9 mouse cellular contexts compared by ENCODE assay signal in genomic region chr10:24173210-24174001, GRCm38 (mm10). TPM values are rescaled to one million over a fixed set of nuclear protein-coding genes. Genes with fewer than 3 reads are reported as not detected.
DNase-seq lines count a peak whose midpoint lies in the region; ATAC-seq and TF ChIP-seq lines count a peak whose summit lies in the region.
"Had no signal": no experiment of that assay in that cellular context is flagged by ENCODE, and none has a peak within 500 bp of the region (broad histone marks: within the 10 kb centered on the region; RNA-seq: fewer than 3 reads in every experiment).

No protein-coding gene starts in this region.

- TF ChIP-seq CTCF in bone marrow, adult 2 months (IDR thresholded peaks at IDR 0.05; ENCODE audit: control insufficient read depth, insufficient read depth, low read length): peak; percentile 26; the same call in 1 of the 2 replicates

- H3K27ac ChIP-seq in bone marrow, adult 2 months (ENCODE audit: control insufficient read depth, insufficient read depth, low read depth, low read length, poor library complexity): no peak overlapping the region
- no peak overlapping the region for H3K27ac ChIP-seq in forebrain, embryonic 10.5 days
- no peak overlapping the region for H3K27ac ChIP-seq in hindbrain, embryonic 13.5 days
- no peak overlapping the region for H3K27ac ChIP-seq in limb, embryonic 10.5 days
- no peak overlapping the region for H3K27ac ChIP-seq in midbrain, embryonic 14.5 days (replicated peaks; ENCODE audit: low read depth, low read length)
- H3K27ac ChIP-seq: heart, embryonic 15.5 days had no signal

- no peaks in the 10 kb centered on the region for H3K36me3 ChIP-seq in forebrain, embryonic 10.5 days (replicated peaks)
- H3K36me3 ChIP-seq in hindbrain, embryonic 13.5 days: 0 out of 2 replicates have a peak, but pooled peaks cover 3% of the 10 kb centered on the region
- H3K36me3 ChIP-seq in limb, embryonic 10.5 days: no peaks in the 10 kb centered on the region
- peaks cover under 1% of the 10 kb centered on the region; the same call in 1 of the 2 replicates for H3K36me3 ChIP-seq in midbrain, embryonic 14.5 days (ENCODE audit: control insufficient read depth, insufficient read depth, low read length)
- H3K36me3 ChIP-seq: heart, embryonic 15.5 days had no signal

- DNase-seq in urinary bladder, postnatal 25 days (ENCODE audit: low spot score): peak; percentile 39
- no peak for DNase-seq in urinary bladder, adult 2 months (ENCODE audit: low spot score)
- peak; percentile 36 for DNase-seq in forebrain, embryonic 10.5 days (ENCODE audit: extremely low spot score, low spot score)
- DNase-seq in limb, embryonic 10.5 days (ENCODE audit: low spot score): peak; percentile 68
- DNase-seq in midbrain, embryonic 14.5 days: peak; percentile 90
- DNase-seq in thymus, postnatal 4 days: peak; percentile 56

- no peak overlapping the region for H3K4me2 ChIP-seq in hindbrain, embryonic 13.5 days
- no peak overlapping the region for H3K4me2 ChIP-seq in midbrain, embryonic 14.5 days (ENCODE audit: low read length)
- H3K4me2 ChIP-seq: heart, embryonic 15.5 days had no signal

- TF ChIP-seq POLR2A in bone marrow, adult 2 months (IDR thresholded peaks at IDR 0.05; ENCODE audit: borderline replicate concordance, control insufficient read depth, low read depth, low read length): no peak

- H3K9me3 ChIP-seq in forebrain, embryonic 10.5 days: no peaks in the 10 kb centered on the region
- H3K9me3 ChIP-seq in hindbrain, embryonic 13.5 days: no peaks in the 10 kb centered on the region
- H3K9me3 ChIP-seq in limb, embryonic 10.5 days (replicated peaks): no peaks in the 10 kb centered on the region
- no peaks in the 10 kb centered on the region for H3K9me3 ChIP-seq in midbrain, embryonic 14.5 days (ENCODE audit: control insufficient read depth, low read length)
- H3K9me3 ChIP-seq: heart, embryonic 15.5 days had no signal

- no peak overlapping the region for H3K9ac ChIP-seq in hindbrain, embryonic 13.5 days
- no peak overlapping the region for H3K9ac ChIP-seq in midbrain, embryonic 14.5 days (replicated peaks; ENCODE audit: low read length)
- H3K9ac ChIP-seq: heart, embryonic 15.5 days had no signal

- 49% methylated on average over 10 of the region's 10 CpGs for WGBS in bone marrow, adult 2 months
- WGBS in forebrain, embryonic 10.5 days: 57% methylated on average over 10 of the region's 10 CpGs
- 47% methylated on average over 10 of the region's 10 CpGs for WGBS in hindbrain, embryonic 13.5 days
- 46% methylated on average over 10 of the region's 10 CpGs for WGBS in limb, embryonic 10.5 days
- WGBS in midbrain, embryonic 14.5 days: 57% methylated on average over 10 of the region's 10 CpGs

- peak; percentile 77; the same call in 1 of the 2 replicates for ATAC-seq in hindbrain, embryonic 13.5 days (ENCODE audit: low FRiP score)
- no peak for ATAC-seq in midbrain, embryonic 14.5 days (ENCODE audit: low FRiP score, low TSS enrichment)

- H3K27me3 ChIP-seq in forebrain, embryonic 10.5 days (ENCODE audit: poor library complexity, severe bottlenecking): no peaks in the 10 kb centered on the region
- no peaks in the 10 kb centered on the region for H3K27me3 ChIP-seq in hindbrain, embryonic 13.5 days
- H3K27me3 ChIP-seq in limb, embryonic 10.5 days (ENCODE audit: low read depth, poor library complexity, severe bottlenecking): no peaks in the 10 kb centered on the region
- no peaks in the 10 kb centered on the region for H3K27me3 ChIP-seq in midbrain, embryonic 14.5 days (ENCODE audit: control insufficient read depth, insufficient read depth, low read length)
- H3K27me3 ChIP-seq: heart, embryonic 15.5 days had no signal

- peaks cover 1% of the 10 kb centered on the region; the same call in 1 of the 2 replicates for H3K4me1 ChIP-seq in bone marrow, adult 2 months (ENCODE audit: control insufficient read depth, insufficient read depth, low read length)
- no peaks in the 10 kb centered on the region for H3K4me1 ChIP-seq in forebrain, embryonic 10.5 days
- H3K4me1 ChIP-seq in hindbrain, embryonic 13.5 days (replicated peaks): no peaks in the 10 kb centered on the region
- H3K4me1 ChIP-seq in limb, embryonic 10.5 days: 0 out of 2 replicates have a peak, but pooled peaks cover 4% of the 10 kb centered on the region
- H3K4me1 ChIP-seq in midbrain, embryonic 14.5 days (ENCODE audit: control insufficient read depth, insufficient read depth, low read length): no peaks in the 10 kb centered on the region

- H3K4me3 ChIP-seq in bone marrow, adult 2 months (replicated peaks; ENCODE audit: control insufficient read depth, low read depth, low read length): no peak overlapping the region
- H3K4me3 ChIP-seq in forebrain, embryonic 10.5 days: no peak overlapping the region
- H3K4me3 ChIP-seq in hindbrain, embryonic 13.5 days: no peak overlapping the region
- no peak overlapping the region for H3K4me3 ChIP-seq in limb, embryonic 10.5 days
- H3K4me3 ChIP-seq in midbrain, embryonic 14.5 days (replicated peaks; ENCODE audit: low read depth, low read length): no peak overlapping the region
- H3K4me3 ChIP-seq: heart, embryonic 15.5 days had no signal

RNA-seq across cellular contexts. Expression of gene Stx7, which starts 24.3 kb away (rescaled TPM):
- polyA plus RNA-seq in urinary bladder, adult 2 months (2012; rRNA removed): 95.0 and 124 TPM in 2 replicates
- polyA plus RNA-seq in bone marrow, adult 2 months (2011; ENCODE audit: insufficient read depth, insufficient read length, low replicate concordance, missing spikeins): 15.6 and 33.0 TPM in 2 replicates
- polyA plus RNA-seq in forebrain, embryonic 10.5 days (2016; fragmentation: Nextera tagmentation; extraction: Ambion mirVana): 42.3 and 42.5 TPM in 2 replicates
- 273 and 279 TPM in 2 replicates for polyA plus RNA-seq in hindbrain, embryonic 13.5 days (2015; fragmentation: Nextera tagmentation; extraction: Ambion mirVana)
- polyA plus RNA-seq in limb, embryonic 10.5 days (2016; fragmentation: Nextera tagmentation; extraction: Ambion mirVana): 23.7 and 34.1 TPM in 2 replicates
- 326 and 358 TPM in 2 replicates for polyA plus RNA-seq in midbrain, embryonic 14.5 days (2014; fragmentation: Nextera tagmentation; extraction: Ambion mirVana)

RNA-seq across cellular contexts. Expression of gene Moxd1, which starts 49.9 kb away (rescaled TPM):
- 12.8 and 14.9 TPM in 2 replicates for polyA plus RNA-seq in urinary bladder, adult 2 months (2012; rRNA removed)
- not detected in 2 replicates for polyA plus RNA-seq in bone marrow, adult 2 months (2011; ENCODE audit: insufficient read depth, insufficient read length, low replicate concordance, missing spikeins)
- polyA plus RNA-seq in forebrain, embryonic 10.5 days (2016; fragmentation: Nextera tagmentation; extraction: Ambion mirVana): 3.9 and 5.1 TPM in 2 replicates
- 8.6 and 9.6 TPM in 2 replicates for polyA plus RNA-seq in hindbrain, embryonic 13.5 days (2015; fragmentation: Nextera tagmentation; extraction: Ambion mirVana)
- 3.2 and 6.0 TPM in 2 replicates for polyA plus RNA-seq in limb, embryonic 10.5 days (2016; fragmentation: Nextera tagmentation; extraction: Ambion mirVana)
- polyA plus RNA-seq in midbrain, embryonic 14.5 days (2014; fragmentation: Nextera tagmentation; extraction: Ambion mirVana): 0.26 and 2.7 TPM in 2 replicates
